ENCODE assay signal across 7 mouse cellular contexts in the genomic region with DNA sequence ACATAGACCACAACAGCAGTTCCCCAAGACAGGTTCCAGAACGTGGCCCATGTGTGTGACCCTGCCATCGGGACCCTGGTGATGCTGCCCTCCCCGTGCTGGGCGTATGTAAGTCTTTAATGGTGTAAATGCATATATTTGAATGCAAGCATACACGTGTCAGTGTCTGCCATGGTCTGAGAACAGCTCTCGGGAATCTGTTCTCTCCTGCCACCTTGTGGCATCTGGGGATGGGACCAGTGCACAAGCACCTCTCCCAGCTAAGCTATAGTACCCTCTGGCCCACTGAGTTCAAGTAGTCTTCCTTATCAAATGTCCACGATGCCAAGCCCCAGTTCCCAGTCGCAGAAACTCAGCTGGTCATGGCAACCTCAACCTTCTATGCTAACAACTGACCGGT. TPM values are rescaled to one million over a fixed set of nuclear protein-coding genes. Genes with fewer than 3 reads are reported as not detected.
DNase-seq lines count a peak whose midpoint lies in the region; ATAC-seq and TF ChIP-seq lines count a peak whose summit lies in the region.

No protein-coding gene starts in this region.

- no peaks in the 10 kb centered on the region for H3K27me3 ChIP-seq in E14TG2a.4 (ENCODE audit: insufficient read depth, low read length)
- H3K27me3 ChIP-seq in heart, embryonic 15.5 days = no peaks in the 10 kb centered on the region
- H3K27me3 ChIP-seq in lung, postnatal 0 days (replicated peaks; ENCODE audit: insufficient read depth, low read length) = no peaks in the 10 kb centered on the region

- ATAC-seq in common myeloid progenitor, adult 5-6 weeks (replicated peaks; ENCODE audit: low read depth, poor library complexity, severe bottlenecking) = peak; percentile 83
- peak; percentile 70 for ATAC-seq in heart, embryonic 15.5 days (replicated peaks; ENCODE audit: insufficient number of reproducible peaks, insufficient read depth, low FRiP score, low read depth)
- ATAC-seq in lung, postnatal 0 days = peak; percentile 75

- peak; percentile 37 for DNase-seq in T-cell, adult 2 months (ENCODE audit: low spot score)
- DNase-seq in kidney, postnatal 10 days = peak; percentile 78
- peak; percentile 63 for DNase-seq in lung, postnatal 0 days (ENCODE audit: low spot score)
- DNase-seq in right cerebral cortex, adult 2 months (ENCODE audit: low spot score in 2 of 2) = peak; percentile 53 to 73

- H3K4me3 ChIP-seq in E14TG2a.4 (replicated peaks; ENCODE audit: low read length) = 0 out of 2 replicates have a peak overlapping the region, but pooled peaks have one; percentile 0
- H3K4me3 ChIP-seq in heart, embryonic 15.5 days = no peak overlapping the region
- H3K4me3 ChIP-seq in lung, postnatal 0 days (ENCODE audit: low read depth, low read length) = no peak overlapping the region

- peaks cover 98% of the 10 kb centered on the region for H3K36me3 ChIP-seq in E14TG2a.4 (ENCODE audit: insufficient read depth, low read length)
- H3K36me3 ChIP-seq in heart, embryonic 15.5 days = peaks cover 16% of the 10 kb centered on the region; the same call in 1 of the 2 replicates
- peaks cover 12% of the 10 kb centered on the region for H3K36me3 ChIP-seq in lung, postnatal 0 days (ENCODE audit: insufficient read depth, low read length)

- WGBS in heart, embryonic 15.5 days = 35% methylated on average over 9 of the region's 9 CpGs
- WGBS in lung, postnatal 0 days = 28% methylated on average over 9 of the region's 9 CpGs

- no peak overlapping the region for H3K27ac ChIP-seq in heart, embryonic 15.5 days
- H3K27ac ChIP-seq in lung, postnatal 0 days (ENCODE audit: low read length) = no peak overlapping the region

- TF ChIP-seq EP300 in lung, postnatal 0 days (IDR thresholded peaks at IDR 0.05) = no peak

- peaks cover 81% of the 10 kb centered on the region for H3K4me1 ChIP-seq in E14TG2a.4 (replicated peaks; ENCODE audit: low read depth, low read length)
- H3K4me1 ChIP-seq in heart, embryonic 15.5 days (replicated peaks) = no peaks in the 10 kb centered on the region
- no peaks in the 10 kb centered on the region for H3K4me1 ChIP-seq in lung, postnatal 0 days (ENCODE audit: insufficient read depth, low read depth, low read length)

- no peak overlapping the region for H3K4me2 ChIP-seq in heart, embryonic 15.5 days
- no peak overlapping the region for H3K4me2 ChIP-seq in lung, postnatal 0 days (replicated peaks; ENCODE audit: low read depth, low read length)

- H3K9me3 ChIP-seq in E14TG2a.4 (ENCODE audit: low read length) = no peaks in the 10 kb centered on the region
- H3K9me3 ChIP-seq in heart, embryonic 15.5 days (replicated peaks) = no peaks in the 10 kb centered on the region
- no peaks in the 10 kb centered on the region for H3K9me3 ChIP-seq in lung, postnatal 0 days (ENCODE audit: low read length)

- peak; percentile 63 for TF ChIP-seq CTCF in E14TG2a.4 (conservative IDR thresholded peaks at IDR 0.05; ENCODE audit: low read length)
- TF ChIP-seq CTCF in lung, postnatal 0 days (IDR thresholded peaks at IDR 0.05) = peak; percentile 78

- no peak overlapping the region for H3K9ac ChIP-seq in heart, embryonic 15.5 days
- H3K9ac ChIP-seq in lung, postnatal 0 days (replicated peaks; ENCODE audit: low read depth) = no peak overlapping the region

RNA-seq across cellular contexts. Expression of gene Fbrsl1, which starts 19.3 kb away (rescaled TPM):
- 6.7 and 13.9 TPM in 2 replicates for total RNA-seq in common myeloid progenitor, adult 5-6 weeks (2017)
- polyA plus RNA-seq in heart, embryonic 15.5 days (2015; fragmentation: Nextera tagmentation; extraction: Ambion mirVana) = 6.6 and 11.6 TPM in 2 replicates
- polyA plus RNA-seq in lung, postnatal 0 days (2015; fragmentation: Nextera tagmentation; extraction: Ambion mirVana) = 9.0 and 10.4 TPM in 2 replicates
